Mouse (Mus musculus) thymus, adult 18-20 months (tissue): ENCODE results near the gene Tmem161a.

Source experiments
- DNase-seq, 2 experiments: peaks; one replicate each; pipeline ENCODE4 v3.0.0; 2022; ENCODE audit warnings: mixed read lengths in 2 of 2

Tmem161a gene

GRCm38 (mm10) chr8:70163316-70163715, 8.8 kb upstream of the Tmem161a start:
- DNase-seq, result no peak

- DNase-seq, result peak; percentile 56 to 62
These were observed 5.5 kb upstream of the Tmem161a start for GRCm38 (mm10) chr8:70166504-70167110.

- no peak for DNase-seq
These were observed 2.0 kb upstream of the Tmem161a start for GRCm38 (mm10) chr8:70170116-70170515.

- DNase-seq, result no peak
These were observed 1.4 kb upstream of the Tmem161a start for GRCm38 (mm10) chr8:70170748-70171147.

GRCm38 (mm10) chr8:70171240-70171639, 916 bp upstream of the Tmem161a start:
- no peak for DNase-seq

GRCm38 (mm10) chr8:70173320-70173719, 1.2 kb downstream of the Tmem161a start:
- no peak for DNase-seq

GRCm38 (mm10) chr8:70174079-70174478, 1.9 kb downstream of the Tmem161a start:
- DNase-seq, result no peak

GRCm38 (mm10) chr8:70178231-70178630, 6.1 kb downstream of the Tmem161a start:
- DNase-seq, result no peak

GRCm38 (mm10) chr8:70179082-70179481, 6.9 kb downstream of the Tmem161a start:
- no peak for DNase-seq

GRCm38 (mm10) chr8:70181212-70181902, 9.2 kb downstream of the Tmem161a start:
- DNase-seq, result no peak

GRCm38 (mm10) chr8:70181903-70182252, 9.7 kb downstream of the Tmem161a start:
- DNase-seq, result no peak

- no peak for DNase-seq
These were observed 11.0 kb downstream of the Tmem161a start for GRCm38 (mm10) chr8:70183194-70183593.

- DNase-seq, result no peak
These were observed 16.6 kb downstream of the Tmem161a start for GRCm38 (mm10) chr8:70188707-70189106.

GRCm38 (mm10) chr8:70193238-70193637, 21.1 kb downstream of the Tmem161a start:
- no peak for DNase-seq

- no peak for DNase-seq
These were observed 22.0 kb downstream of the Tmem161a start for GRCm38 (mm10) chr8:70194191-70194590.

GRCm38 (mm10) chr8:70195762-70196161, 23.6 kb downstream of the Tmem161a start:
- DNase-seq, result no peak

GRCm38 (mm10) chr8:70197603-70198002, 25.4 kb downstream of the Tmem161a start:
- DNase-seq, result no peak

GRCm38 (mm10) chr8:70200098-70200681, 28.0 kb downstream of the Tmem161a start:
- DNase-seq, result no peak

GRCm38 (mm10) chr8:70201417-70201816, 29.3 kb downstream of the Tmem161a start:
- DNase-seq, result no peak

GRCm38 (mm10) chr8:70203072-70203471, 30.9 kb downstream of the Tmem161a start:
- no peak for DNase-seq

- DNase-seq, result no peak
These were observed 32.6 kb downstream of the Tmem161a start for GRCm38 (mm10) chr8:70204757-70205156.

- DNase-seq, result no peak
These were observed 36.0 kb downstream of the Tmem161a start for GRCm38 (mm10) chr8:70208130-70208529.

- DNase-seq, result no peak
These were observed 38.4 kb downstream of the Tmem161a start for GRCm38 (mm10) chr8:70210538-70210937.

GRCm38 (mm10) chr8:70211275-70211674, 39.1 kb downstream of the Tmem161a start:
- no peak for DNase-seq
